8 mouse cellular contexts compared by ENCODE assay signal in genomic region chr8:124346852-124347523, GRCm38 (mm10).
DNase-seq lines count a peak whose midpoint lies in the region; ATAC-seq and TF ChIP-seq lines count a peak whose summit lies in the region.

No protein-coding gene starts in this region.

- 46% methylated on average over 19 of the region's 19 CpGs for WGBS in forebrain, postnatal 0 days
- 43% methylated on average over 19 of the region's 19 CpGs for WGBS in liver, embryonic 11.5 days

- ATAC-seq in forebrain, postnatal 0 days = peak; percentile 76
- peak; percentile 73 for ATAC-seq in inflammation-experienced regulatory T-cells, adult 6 months
- peak; percentile 53; the same call in 1 of the 2 replicates for ATAC-seq in liver, embryonic 11.5 days (replicated peaks; ENCODE audit: low FRiP score)

- no peaks in the 10 kb centered on the region for H3K27me3 ChIP-seq in forebrain, postnatal 0 days (ENCODE audit: insufficient read depth, low read length)
- H3K27me3 ChIP-seq in liver, embryonic 11.5 days (replicated peaks; ENCODE audit: control insufficient read depth, insufficient read depth, low read length) = no peaks in the 10 kb centered on the region

- peak; percentile 62 for DNase-seq in urinary bladder, postnatal 14 days (ENCODE audit: low spot score)
- DNase-seq in urinary bladder, adult 2 months (ENCODE audit: low spot score) = no peak
- peak; percentile 48 for DNase-seq in c-Kit-positive CD71-positive TER-119-positive erythroid progenitor cells, embryonic 14.5 days (ENCODE audit: low spot score)
- DNase-seq in forebrain, postnatal 0 days = peak; percentile 85
- peak; percentile 58 for DNase-seq in liver, embryonic 11.5 days (ENCODE audit: low spot score)
- peak; percentile 83 for DNase-seq in naive thymus-derived CD4-positive, alpha-beta T cell, adult 2 months (ENCODE audit: low read depth)
- peak; percentile 22 to 83 for DNase-seq in thymus, postnatal 10 days (ENCODE audit: low spot score in 2 of 2)

- H3K4me3 ChIP-seq in forebrain, postnatal 0 days (ENCODE audit: low read depth, low read length) = no peak overlapping the region
- no peak overlapping the region for H3K4me3 ChIP-seq in liver, embryonic 11.5 days (ENCODE audit: low read depth, low read length)

- H3K9me3 ChIP-seq in forebrain, postnatal 0 days (ENCODE audit: low read length) = no peaks in the 10 kb centered on the region
- no peaks in the 10 kb centered on the region for H3K9me3 ChIP-seq in liver, embryonic 11.5 days (ENCODE audit: control insufficient read depth, low read length)

- H3K9ac ChIP-seq in forebrain, postnatal 0 days = no peak overlapping the region
- H3K9ac ChIP-seq in liver, embryonic 11.5 days (ENCODE audit: low read depth, low read length) = no peak overlapping the region

- peaks cover 18% of the 10 kb centered on the region for H3K36me3 ChIP-seq in forebrain, postnatal 0 days (ENCODE audit: insufficient read depth)
- peaks cover 7% of the 10 kb centered on the region; the same call in 1 of the 2 replicates for H3K36me3 ChIP-seq in liver, embryonic 11.5 days (ENCODE audit: control insufficient read depth, insufficient read depth, low read length)

- no peak overlapping the region for H3K27ac ChIP-seq in forebrain, postnatal 0 days (ENCODE audit: low read depth, low read length)
- H3K27ac ChIP-seq in liver, embryonic 11.5 days (ENCODE audit: low read depth, low read length) = no peak overlapping the region

- no peaks in the 10 kb centered on the region for H3K4me1 ChIP-seq in forebrain, postnatal 0 days (ENCODE audit: insufficient read depth)
- no peaks in the 10 kb centered on the region; the same call in 1 of the 2 replicates for H3K4me1 ChIP-seq in liver, embryonic 11.5 days (replicated peaks; ENCODE audit: control insufficient read depth, insufficient read depth, low read length)

- TF ChIP-seq CTCF in forebrain, postnatal 0 days (IDR thresholded peaks at IDR 0.05; ENCODE audit: low read depth) = peak; percentile 97

- no peak overlapping the region for H3K4me2 ChIP-seq in forebrain, postnatal 0 days (ENCODE audit: low read depth)
- no peak overlapping the region for H3K4me2 ChIP-seq in liver, embryonic 11.5 days
